Mouse (Mus musculus) heart, adult 18-20 months (tissue): ENCODE results near the gene Gm26727. TPM values are rescaled to one million over a fixed set of nuclear protein-coding genes. Genes with fewer than 3 reads are reported as not detected.
"Not testable (repeated sequence)": the region's sequence is repeated elsewhere in the genome, so short reads cannot be mapped to it uniquely, and the experiment has no call there.

Experiments used
- DNase-seq, 2 experiments: peaks; one replicate each; pipeline ENCODE4 v3.0.0; 2021 to 2022; ENCODE audit warnings: mixed read lengths in 1 of 2
- long read RNA-seq, 2 experiments: library from polyadenylated mRNA; stranded (forward); transcript quantifications; one replicate each; pipeline ENCODE4 v2.0.0; 2021
- total RNA-seq, 2 experiments: library from RNA; stranded (reverse); gene quantifications; 2 replicates each; pipeline ENCODE4 v1.2.3; 2021

Gm26727 gene
- not detected for total RNA-seq
- long read RNA-seq, experiment 1, result 0 reads
- long read RNA-seq, experiment 2, result 0 reads

DNA sequence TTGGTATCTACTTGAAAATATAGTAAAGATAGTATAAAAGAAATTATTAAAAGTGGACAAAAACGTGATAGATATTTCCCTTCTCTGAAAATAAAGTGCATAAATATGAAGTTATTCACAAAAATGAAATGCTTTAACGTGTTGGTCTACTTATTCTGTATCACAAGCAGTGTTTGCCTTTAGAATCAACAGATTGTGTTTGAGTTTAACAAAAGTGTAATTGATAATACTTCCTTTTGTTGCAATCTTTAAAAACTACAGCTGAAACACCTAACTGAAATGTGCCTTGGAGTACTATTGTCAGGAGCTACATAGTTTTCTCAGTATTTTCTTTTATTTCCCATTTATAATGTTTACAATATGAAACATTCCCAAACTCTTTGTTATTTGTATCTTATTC lies at the start of gene Gm26727:
Gene Gm26727, minus strand, starts transcription at position 101 of the 400 bp plus-strand sequence.
- no peak for DNase-seq

DNA sequence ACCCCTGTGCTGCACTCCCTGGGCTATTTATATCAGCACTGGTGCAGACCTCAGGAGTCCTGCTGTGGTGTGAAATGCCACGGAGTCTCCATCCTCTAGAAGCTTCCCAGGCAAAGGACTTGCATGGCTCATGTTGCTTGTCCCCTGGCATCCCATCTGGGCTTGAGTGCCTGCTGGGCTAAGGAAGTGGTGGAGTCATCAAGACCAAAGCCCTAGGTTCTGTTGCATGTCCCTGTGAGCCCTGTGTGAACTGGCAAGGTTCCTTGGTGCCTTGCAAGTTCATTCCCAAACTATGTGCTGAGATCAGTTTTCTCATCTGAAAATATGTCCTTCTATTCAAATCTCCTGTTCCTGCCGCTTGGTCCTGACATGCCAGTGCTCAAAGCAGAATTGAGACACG lies 48.1 kb upstream of the Gm26727 start:
- DNase-seq, result peak; percentile 23 to 33

GRCm38 (mm10) chr2:67477753-67478152 lies 44.8 kb upstream of the Gm26727 start:
- peak; percentile 12 to 72 for DNase-seq

DNA sequence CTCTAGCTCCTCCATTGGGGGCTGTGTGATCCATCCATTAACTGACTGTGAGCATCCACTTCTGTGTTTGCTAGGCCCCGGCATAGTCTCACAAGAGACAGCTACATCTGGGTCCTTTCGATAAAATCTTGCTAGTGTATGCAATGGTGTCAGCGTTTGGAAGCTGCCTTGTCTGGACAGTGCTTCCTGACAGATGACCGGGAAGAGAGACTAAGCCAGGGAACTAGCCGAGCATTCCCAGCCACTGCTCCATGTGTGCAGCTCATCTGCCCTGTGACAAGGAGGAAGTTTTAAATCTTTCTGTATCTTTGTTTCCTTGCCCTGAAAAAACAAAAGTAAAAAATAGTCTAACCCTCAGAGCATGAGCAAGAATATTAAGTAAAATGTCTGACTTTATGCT lies 37.0 kb upstream of the Gm26727 start:
- DNase-seq, result not testable (repeated sequence)

GRCm38 (mm10) chr2:67467036-67467435 lies 34.1 kb upstream of the Gm26727 start:
- DNase-seq, result no peak

- no peak for DNase-seq
These were observed 27.9 kb upstream of the Gm26727 start for GRCm38 (mm10) chr2:67460857-67461256.

- DNase-seq, result peak; percentile 15 to 63
These were observed 14.2 kb upstream of the Gm26727 start for GRCm38 (mm10) chr2:67447206-67447605.

- peak in 1 of 2 experiments; percentile 21 for DNase-seq
These were observed 13.8 kb upstream of the Gm26727 start for GRCm38 (mm10) chr2:67446772-67447171.

DNA sequence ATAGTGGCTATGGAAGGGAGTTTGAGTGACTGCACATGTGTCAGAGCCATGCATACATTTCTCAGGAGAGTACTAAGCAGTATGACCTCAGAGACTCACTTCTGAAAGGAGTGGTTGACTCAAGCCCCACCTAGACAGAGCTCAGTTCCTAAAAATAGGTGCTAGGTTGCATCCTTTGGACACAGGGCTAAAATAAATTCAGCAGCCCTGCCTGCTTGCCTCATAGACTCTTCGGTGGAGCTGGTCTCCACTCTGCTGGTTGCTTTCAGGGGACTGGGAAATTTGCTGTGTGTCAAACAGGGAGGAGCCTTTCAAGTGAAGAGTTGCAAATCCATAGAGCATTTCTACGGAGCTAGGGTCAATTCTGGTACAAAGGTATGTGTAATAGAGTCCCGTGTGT lies 12.8 kb upstream of the Gm26727 start, which contains the start of gene Xirp2:
Gene Xirp2, plus strand, starts transcription at position 223 of the 400 bp plus-strand sequence.
- peak; percentile 71 to 75 for DNase-seq

DNA sequence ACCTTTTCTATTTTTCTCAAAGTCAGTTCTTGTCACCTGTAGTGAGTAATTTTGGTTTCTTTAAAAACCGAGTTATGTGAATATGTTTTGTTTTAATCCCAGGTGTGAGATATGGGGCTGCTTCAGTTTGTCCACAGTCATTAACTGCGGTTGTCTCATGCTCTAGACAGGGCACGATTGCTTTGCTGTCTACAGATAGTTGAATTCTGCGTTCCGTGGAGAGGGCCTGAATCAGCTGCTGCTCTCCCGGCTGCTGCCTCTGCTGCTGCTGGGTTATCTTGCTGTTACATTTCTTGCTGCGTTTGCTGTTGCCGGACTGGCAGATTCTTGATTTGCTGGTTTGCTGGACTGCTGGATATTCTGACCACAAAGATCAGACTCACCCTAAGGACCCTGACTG lies 5.3 kb upstream of the Gm26727 start:
- no peak for DNase-seq

- DNase-seq, result no peak
These were observed 10.2 kb downstream of the Gm26727 start for GRCm38 (mm10) chr2:67422799-67423198.

DNA sequence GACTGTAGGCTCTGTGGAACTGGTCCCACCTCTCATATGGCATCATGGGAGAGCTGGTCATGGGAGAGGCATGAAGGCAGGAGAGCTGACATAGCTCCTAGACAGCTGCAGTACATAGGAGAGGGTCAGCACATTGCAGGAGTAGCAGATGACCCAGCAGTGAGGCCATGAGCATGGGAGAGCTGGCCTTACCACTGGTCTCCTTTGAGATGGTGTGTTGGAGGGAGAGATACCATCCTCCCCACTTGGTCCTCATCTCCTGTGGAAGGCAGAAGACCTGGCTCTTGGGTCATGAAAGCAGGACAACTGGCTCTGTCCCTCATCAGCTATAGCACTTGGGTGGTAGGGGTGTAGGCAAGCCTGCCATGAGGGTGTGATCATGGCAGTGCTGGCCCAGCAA lies 12.1 kb downstream of the Gm26727 start:
- DNase-seq, result no peak

GRCm38 (mm10) chr2:67413425-67413824 lies 19.6 kb downstream of the Gm26727 start, which contains the start of gene Gm21830:
Gene Gm21830 (plus strand): TSS chr2:67413725.
- DNase-seq, result not testable (repeated sequence)

Other genes starting within 250 kb of the Gm26727 start
- gene Gm21830, start 19.5 kb downstream of the Gm26727 start, total RNA-seq, result not detected
- 100 to 1,000 TPM; 312 to 316 TPM for gene Xirp2, start 12.8 kb upstream of the Gm26727 start, total RNA-seq
- 1 to 10 TPM; 1.2 to 2.3 TPM for gene B3galt1, start 132.7 kb upstream of the Gm26727 start, total RNA-seq